Mouse (Mus musculus) hindbrain, postnatal 0 days (tissue): Measurements from ENCODE around the gene Tmem184a. TPM values are rescaled to one million over a fixed set of nuclear protein-coding genes. Genes with fewer than 3 reads are reported as not detected.

ENCODE experiments used
- ATAC-seq: fragments of 200-750 bp; cut with Nextera tagmentation; 2 replicates; pipeline ENCODE4 v1.8.0; 2017; ENCODE audit warnings: mild to moderate bottlenecking, moderate TSS enrichment, moderate library complexity
- DNase-seq: peaks from one replicate; pipeline ENCODE4 v3.0.0-alpha.2; 2015; ENCODE audit warnings: low spot score
- H3K27ac ChIP-seq: fragments of 300-500 bp; sonication (generic); 2 replicates; pipeline ENCODE4 v1.5.1; 2014; ENCODE audit warnings: mild to moderate bottlenecking
- H3K27me3 ChIP-seq: fragments of 300-500 bp; sonication (generic); 2 replicates; pipeline ENCODE4 v1.6.1; 2014; ENCODE audit warnings: low read length, mixed read lengths; ENCODE audit not compliant: insufficient read depth
- H3K36me3 ChIP-seq: fragments of 300-500 bp; sonication (generic); 2 replicates; pipeline ENCODE4 v1.6.1; 2014; ENCODE audit warnings: low read length, mixed read lengths; ENCODE audit not compliant: insufficient read depth
- H3K4me1 ChIP-seq: fragments of 300-500 bp; sonication (generic); 2 replicates; pipeline ENCODE4 v1.6.1; 2014; ENCODE audit warnings: antibody characterized with exemption, low read length, mixed read lengths; ENCODE audit not compliant: insufficient read depth
- H3K4me2 ChIP-seq: fragments of 300-500 bp; sonication (generic); 2 replicates; pipeline ENCODE4 v1.6.1; 2014; ENCODE audit warnings: low read depth, mild to moderate bottlenecking, low read length, moderate library complexity, mixed read lengths
- H3K4me3 ChIP-seq: fragments of 300-500 bp; sonication (generic); 2 replicates; pipeline ENCODE4 v1.5.1; 2014; ENCODE audit warnings: low read length
- H3K9ac ChIP-seq: fragments of 300-500 bp; sonication (generic); replicated peaks from 2 replicates; pipeline ENCODE4 v1.6.1; 2014; ENCODE audit warnings: mild to moderate bottlenecking, low read length, moderate library complexity, mixed read lengths
- H3K9me3 ChIP-seq: fragments of 300-500 bp; sonication (generic); 2 replicates; pipeline ENCODE4 v1.6.1; 2016; ENCODE audit warnings: low read length, mixed read lengths
- CTCF ChIP-seq: IDR thresholded peaks from 2 replicates; pipeline ENCODE4 v1.5.1; 2016; ENCODE audit warnings: antibody characterized with exemption, control low read depth, low read depth
- WGBS: fragments of 180-500 bp; shearing (Covaris S2); extraction: QIAGEN DNeasy Blood & Tissue Kit; methylation state at CpG from one replicate; pipeline ENCODE4 v1.1.7; 2014; 5-methylcytosine and 5-hydroxymethylcytosine counted together
- polyA plus RNA-seq: library from polyadenylated mRNA; unstranded; fragments of >200 nt; fragmentation: Nextera tagmentation; extraction: Ambion mirVana; gene quantifications from 2 replicates; pipeline ENCODE4 v1.2.1, GENCODE M21; 2015
- total RNA-seq: library from RNA; depleted of rRNA; stranded (reverse); fragments of >200 nt; gene quantifications from 2 replicates; pipeline ENCODE4 v1.2.3, GENCODE M21; 2014

Gene Tmem184a
- total and polyA plus RNA-seq, 2 experiments from 2014 or later: 0.06 to 0.31 TPM

- Histone ChIP-seq H3K27me3 (no peaks in the 10 kb centered on the region), H3K4me3 (no peak overlapping the region), H3K9me3 (no peaks in the 10 kb centered on the region), H3K9ac (no peak overlapping the region), H3K4me1 (no peaks in the 10 kb centered on the region), H3K36me3 (peaks cover 15% of the 10 kb centered on the region; the same call in 1 of the 2 replicates), H3K27ac (no peak overlapping the region), H3K4me2 (no peak overlapping the region)
- DNase-seq: no peak
- 92% methylated on average over 11 of the region's 11 CpGs for WGBS
- TF ChIP-seq CTCF: no peak
- ATAC-seq: no peak
These were observed 15.1 kb downstream of the Tmem184a start for GRCm38 (mm10) chr5:139804573-139805111.

- no peak; the same call in none of the 2 replicates for TF ChIP-seq CTCF
- Histone ChIP-seq H3K36me3 (peaks cover 16% of the 10 kb centered on the region; the same call in 1 of the 2 replicates), H3K4me1 (peaks cover 3% of the 10 kb centered on the region; the same call in 1 of the 2 replicates), H3K4me2 (no peak overlapping the region), H3K9ac (no peak overlapping the region), H3K9me3 (no peaks in the 10 kb centered on the region), H3K27ac (no peak overlapping the region), H3K4me3 (no peak overlapping the region), H3K27me3 (no peaks in the 10 kb centered on the region)
- 11% methylated on average over 6 of the region's 6 CpGs for WGBS
- DNase-seq: no peak
- no peak; the same call in 1 of the 2 replicates for ATAC-seq
These were observed 15.6 kb downstream of the Tmem184a start for GRCm38 (mm10) chr5:139804107-139804551.

- Histone ChIP-seq H3K4me3 (no peak overlapping the region), H3K36me3 (peaks cover 16% of the 10 kb centered on the region; the same call in 1 of the 2 replicates), H3K27ac (no peak overlapping the region), H3K4me1 (peaks cover 7% of the 10 kb centered on the region), H3K9me3 (no peaks in the 10 kb centered on the region), H3K9ac (no peak overlapping the region), H3K4me2 (no peak overlapping the region), H3K27me3 (no peaks in the 10 kb centered on the region)
- 7% methylated on average over 12 of the region's 12 CpGs for WGBS
- DNase-seq (peak; percentile 66), ATAC-seq (peak; percentile 53)
- peak; percentile 48 for TF ChIP-seq CTCF
These were observed 16.1 kb downstream of the Tmem184a start for GRCm38 (mm10) chr5:139803601-139804102.

- Histone ChIP-seq H3K4me1 (peaks cover 12% of the 10 kb centered on the region), H3K36me3 (peaks cover 16% of the 10 kb centered on the region; the same call in 1 of the 2 replicates), H3K9ac (no peak overlapping the region), H3K27me3 (no peaks in the 10 kb centered on the region), H3K4me3 (no peak overlapping the region), H3K9me3 (no peaks in the 10 kb centered on the region), H3K4me2 (no peak overlapping the region), H3K27ac (no peak overlapping the region)
- DNase-seq (no peak), ATAC-seq (no peak)
- WGBS: 76% methylated on average over 8 of the region's 8 CpGs
- TF ChIP-seq CTCF: no peak
These were observed 16.6 kb downstream of the Tmem184a start for GRCm38 (mm10) chr5:139803165-139803564.

GRCm38 (mm10) chr5:139801880-139802279, 17.8 kb downstream of the Tmem184a start:
- no peaks in the 10 kb centered on the region for H3K9me3 ChIP-seq
- no peak overlapping the region for H3K4me3 ChIP-seq
- no peak overlapping the region for H3K27ac ChIP-seq
- no peak for TF ChIP-seq CTCF
- H3K36me3 ChIP-seq: peaks cover 16% of the 10 kb centered on the region; the same call in 1 of the 2 replicates
- WGBS: 90% methylated on average over 10 of the region's 10 CpGs
- peaks cover 25% of the 10 kb centered on the region for H3K4me1 ChIP-seq
- DNase-seq (no peak), ATAC-seq (no peak)
- H3K27me3 ChIP-seq: no peaks in the 10 kb centered on the region
- no peak overlapping the region for H3K9ac ChIP-seq
- no peak overlapping the region for H3K4me2 ChIP-seq

GRCm38 (mm10) chr5:139801231-139801630, 18.5 kb downstream of the Tmem184a start:
- ATAC-seq: no peak
- H3K36me3 ChIP-seq: peaks cover 16% of the 10 kb centered on the region; the same call in 1 of the 2 replicates
- H3K4me2 ChIP-seq: no peak overlapping the region
- no peak overlapping the region for H3K4me3 ChIP-seq
- no peaks in the 10 kb centered on the region for H3K9me3 ChIP-seq
- 96% methylated on average over 8 of the region's 8 CpGs for WGBS
- DNase-seq: no peak
- no peaks in the 10 kb centered on the region for H3K27me3 ChIP-seq
- H3K4me1 ChIP-seq: peaks cover 28% of the 10 kb centered on the region
- no peak overlapping the region for H3K27ac ChIP-seq
- H3K9ac ChIP-seq: no peak overlapping the region
- TF ChIP-seq CTCF: no peak
